Mouse (Mus musculus) adrenal gland, adult 8-10 months (tissue): Measurements from ENCODE around the gene Pfkfb3. TPM values are rescaled to one million over a fixed set of nuclear protein-coding genes. Genes with fewer than 3 reads are reported as not detected.
A peak's percentile ranks its signal among the peaks of the same experiment; 100 is the strongest.

Experiments
- DNase-seq: peaks from one replicate; pipeline ENCODE4 v3.0.0; 2022
- total RNA-seq, 4 experiments: library from RNA; stranded (reverse); gene quantifications; 2 replicates each; pipeline ENCODE4 v1.2.4; 2022

Pfkfb3 gene
- 100 to 1,000 TPM in 1 of 4 experiments, 10 to 100 TPM in 3; 62.7 to 118 (median 75.9) TPM for total RNA-seq

DNA sequence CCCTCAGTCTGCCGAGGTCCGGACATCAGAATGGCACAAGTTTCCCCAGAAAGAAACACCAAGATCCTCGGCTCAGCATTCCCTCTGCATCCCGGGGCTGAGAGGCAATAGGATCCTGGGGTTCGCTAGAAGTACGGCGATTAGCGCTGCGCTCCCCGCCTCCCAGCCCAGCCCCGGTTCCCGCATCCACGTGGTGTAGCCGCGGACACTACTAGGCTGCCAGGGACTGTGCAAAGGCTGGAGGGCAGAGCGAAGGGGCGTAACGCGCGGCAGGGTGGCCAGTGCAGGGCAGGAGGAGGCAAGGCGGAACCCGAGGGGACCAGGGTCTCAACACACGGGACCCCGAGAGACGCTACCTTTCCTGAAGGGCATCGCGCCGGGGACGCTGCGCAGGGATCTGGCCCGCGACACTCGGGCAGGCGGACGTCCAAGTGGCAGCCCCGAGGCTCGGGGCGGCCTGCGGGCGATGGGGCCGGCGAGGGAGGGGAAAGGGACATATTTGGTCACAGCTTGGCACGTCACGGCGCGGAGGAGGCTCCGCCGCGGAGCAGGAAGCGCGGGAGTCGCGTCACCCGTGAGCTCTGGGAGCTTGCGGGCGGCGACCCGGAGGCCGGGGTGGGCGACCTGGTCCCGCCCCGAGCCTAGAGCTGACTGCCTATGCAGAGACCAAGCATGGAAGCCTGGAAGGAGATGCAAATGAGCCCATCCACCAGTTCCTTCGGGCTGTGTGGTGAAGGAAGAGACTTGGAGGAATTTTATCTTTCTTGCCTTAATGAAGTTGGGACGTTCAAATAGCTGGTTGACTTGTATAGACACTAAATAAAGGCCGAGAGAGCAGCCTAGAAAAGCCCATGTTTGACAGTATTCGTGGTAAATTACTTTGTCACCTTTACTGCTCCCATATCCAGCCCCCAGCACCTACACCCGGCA lies at the start of gene Pfkfb3:
Gene Pfkfb3 (minus strand): TSS at position 607 of the 930 bp plus-strand sequence.
- peak; percentile 77 for DNase-seq

GRCm38 (mm10) chr2:11602506-11603489 lies 48.9 kb upstream of the Pfkfb3 start:
- peak; percentile 92 for DNase-seq

GRCm38 (mm10) chr2:11601795-11602194 lies 47.9 kb upstream of the Pfkfb3 start:
- no peak for DNase-seq

- no peak for DNase-seq
These were observed 44.0 kb upstream of the Pfkfb3 start for GRCm38 (mm10) chr2:11597906-11598305.

DNA sequence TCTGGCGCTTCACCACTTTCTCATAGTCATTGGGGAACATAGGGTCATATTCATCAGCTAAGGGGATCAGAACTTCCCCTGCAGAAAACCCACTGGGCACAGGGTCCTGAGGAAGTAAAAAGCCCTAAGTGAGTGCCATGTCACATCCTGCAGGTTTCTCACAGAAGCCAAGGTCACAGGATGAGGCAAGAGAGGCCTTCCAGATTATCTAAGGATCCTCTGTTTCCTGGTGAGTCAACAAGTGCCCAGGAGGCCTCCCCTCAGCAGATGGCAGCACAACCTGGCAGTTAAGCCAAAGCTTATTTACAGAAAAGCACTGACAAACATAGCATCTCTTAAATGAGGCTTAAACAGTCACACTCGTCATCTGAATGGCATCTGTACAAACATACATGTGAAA lies 42.8 kb upstream of the Pfkfb3 start:
- DNase-seq, result no peak

DNA sequence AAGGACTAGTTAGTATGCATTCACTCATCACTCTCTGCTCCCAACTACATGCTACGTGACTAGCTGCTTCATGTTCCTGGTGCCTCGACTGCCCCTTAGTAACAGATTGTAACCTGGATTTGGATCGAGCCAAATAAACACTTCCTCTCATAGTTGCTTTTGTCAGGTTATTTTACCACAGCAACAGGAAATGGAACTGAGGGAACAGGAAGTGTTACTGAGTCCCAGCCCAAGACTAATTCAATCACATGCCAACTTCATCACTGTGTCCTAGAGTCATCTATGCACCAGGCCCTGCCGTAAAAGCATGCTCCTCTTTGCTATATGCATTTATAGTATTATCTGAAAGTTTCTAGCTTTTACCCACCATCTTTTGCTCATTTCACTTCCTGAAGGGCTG lies 34.1 kb upstream of the Pfkfb3 start:
- DNase-seq, result no peak

GRCm38 (mm10) chr2:11579399-11579798 lies 25.5 kb upstream of the Pfkfb3 start:
- DNase-seq, result no peak

GRCm38 (mm10) chr2:11578187-11578586 lies 24.3 kb upstream of the Pfkfb3 start:
- no peak for DNase-seq

- DNase-seq, result no peak
These were observed 19.8 kb upstream of the Pfkfb3 start for GRCm38 (mm10) chr2:11573684-11574083.

DNA sequence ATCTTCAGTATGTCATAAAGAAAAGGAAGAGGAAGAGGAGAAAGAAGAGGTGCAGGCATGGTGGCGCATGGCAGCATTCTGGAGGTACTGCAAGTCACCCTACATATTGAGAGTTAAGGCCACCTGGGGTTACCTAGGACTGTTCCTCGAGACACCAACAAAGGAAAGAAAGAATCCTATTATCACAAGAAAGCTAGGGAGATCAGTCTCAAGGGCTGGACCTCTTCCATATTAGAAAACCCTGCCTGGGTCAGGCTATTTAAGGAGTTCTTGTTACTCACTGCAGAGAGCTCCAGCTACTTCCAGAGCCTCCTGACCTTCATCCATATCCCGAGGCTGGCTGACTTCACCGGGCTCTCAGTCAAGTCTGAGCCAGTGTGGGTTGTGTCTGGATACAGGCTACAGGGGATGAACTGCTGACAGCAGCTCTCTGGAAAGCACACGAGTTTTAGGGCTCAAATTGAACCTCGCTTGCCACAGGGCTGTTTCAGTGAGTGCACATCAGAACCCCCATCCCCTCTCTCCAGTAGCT lies 17.2 kb upstream of the Pfkfb3 start:
- peak; percentile 45 for DNase-seq

DNA sequence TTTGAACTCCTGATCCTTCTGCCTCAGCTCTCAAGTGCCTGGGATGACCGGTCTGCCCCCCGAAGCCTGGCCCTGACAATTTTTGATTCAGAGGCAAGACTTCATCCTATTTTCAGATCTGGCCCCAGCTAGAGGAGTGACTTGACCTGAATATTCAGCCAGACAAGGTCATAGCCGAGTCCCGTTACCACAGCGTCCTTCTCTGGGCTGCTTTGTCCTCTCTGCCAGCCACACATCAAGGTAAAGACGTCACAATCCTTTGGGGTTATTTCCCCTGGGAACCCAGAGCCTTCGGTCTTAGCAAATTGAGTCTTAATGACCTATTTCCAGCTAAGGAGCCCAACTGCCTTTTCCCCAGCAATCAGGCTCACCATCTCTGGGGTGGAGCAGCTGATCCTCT lies 14.6 kb upstream of the Pfkfb3 start:
- peak; percentile 78 for DNase-seq

- DNase-seq, result no peak
These were observed 14.0 kb upstream of the Pfkfb3 start for GRCm38 (mm10) chr2:11567781-11568362.

GRCm38 (mm10) chr2:11566898-11567297 lies 13.0 kb upstream of the Pfkfb3 start:
- no peak for DNase-seq

GRCm38 (mm10) chr2:11566241-11566640 lies 12.4 kb upstream of the Pfkfb3 start:
- DNase-seq, result no peak

DNA sequence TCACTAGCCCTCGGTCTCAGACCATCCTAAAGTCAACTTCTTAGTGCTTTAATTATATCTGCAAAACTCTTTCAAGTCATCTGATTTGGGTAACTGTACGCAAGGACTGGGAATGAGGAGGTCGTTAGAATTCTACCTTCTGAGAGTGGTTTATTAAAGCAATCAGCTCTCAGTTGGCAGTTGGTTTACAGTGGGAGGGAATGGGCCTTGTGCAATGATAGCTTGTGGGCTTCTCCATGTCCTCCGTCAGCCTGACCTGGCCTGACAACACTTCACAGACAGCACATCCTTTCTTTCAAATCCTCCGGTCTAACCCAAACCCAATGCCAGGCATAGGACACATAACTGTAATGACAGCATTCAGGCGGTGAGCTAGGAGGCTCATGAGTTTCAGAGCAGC lies 10.9 kb upstream of the Pfkfb3 start:
- DNase-seq, result no peak

DNA sequence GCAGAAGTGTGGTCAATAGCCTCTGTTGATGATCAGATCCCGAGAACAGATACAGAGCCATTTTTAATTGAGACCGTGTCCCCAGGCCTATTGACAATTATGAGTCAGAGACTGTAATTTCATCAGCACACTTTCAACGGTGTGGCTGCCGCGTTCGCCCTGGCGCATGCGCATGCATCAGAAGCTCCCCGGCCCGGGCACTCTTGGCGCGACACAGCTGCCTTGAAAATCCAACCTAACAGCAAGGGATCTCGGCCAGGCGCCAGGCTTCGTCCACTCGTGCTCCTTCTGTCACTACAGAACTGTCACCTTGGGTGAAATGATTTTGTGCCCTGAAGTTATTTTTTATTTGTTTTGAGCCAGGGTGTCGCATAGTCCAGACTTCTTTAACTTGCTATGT lies 9.4 kb upstream of the Pfkfb3 start:
- no peak for DNase-seq

- no peak for DNase-seq
These were observed 4.8 kb upstream of the Pfkfb3 start for GRCm38 (mm10) chr2:11558654-11559053.

DNA sequence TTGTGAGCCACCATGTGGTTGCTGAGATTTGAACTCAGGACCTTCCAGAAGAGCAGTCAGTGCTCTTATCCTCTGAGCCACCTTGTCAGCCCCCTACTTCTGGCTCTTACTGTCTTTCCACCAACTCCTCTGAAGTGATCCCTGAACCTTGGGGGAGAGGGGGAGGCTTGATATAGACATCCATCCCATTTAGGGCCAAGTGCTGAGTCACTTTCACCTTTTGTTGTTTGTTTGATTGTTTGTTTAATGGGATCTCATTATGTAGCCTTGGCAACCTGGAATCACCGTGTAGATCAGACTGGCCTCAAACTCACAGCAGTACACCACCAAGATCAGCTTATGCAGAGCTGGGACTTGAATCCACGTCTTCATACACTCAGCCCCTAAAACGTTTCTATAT lies 3.4 kb upstream of the Pfkfb3 start:
- no peak for DNase-seq

DNA sequence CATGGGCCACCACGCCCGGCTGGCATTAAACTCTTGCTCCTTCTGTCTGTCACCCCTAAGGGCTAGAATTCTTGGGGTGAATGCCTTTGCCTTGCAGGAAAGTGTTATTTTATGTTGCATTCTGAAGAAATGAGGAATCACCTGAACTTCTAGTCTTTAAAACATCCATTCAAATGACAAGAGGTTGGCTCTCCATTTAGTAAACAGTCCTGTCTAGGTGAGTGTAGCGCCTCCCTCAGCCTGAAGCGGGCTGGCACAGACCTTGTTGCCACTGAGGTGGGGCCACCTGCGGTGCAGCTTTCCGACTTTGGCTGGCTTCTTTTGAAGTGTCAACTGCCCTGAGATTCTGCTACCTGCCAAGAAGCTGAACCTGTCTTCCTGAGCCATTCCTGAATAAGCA lies 1.4 kb upstream of the Pfkfb3 start:
- DNase-seq, result no peak

GRCm38 (mm10) chr2:11552966-11553451 lies 868 bp downstream of the Pfkfb3 start:
- DNase-seq, result peak; percentile 58

- DNase-seq, result no peak
These were observed 1.5 kb downstream of the Pfkfb3 start for GRCm38 (mm10) chr2:11552297-11552821.

DNA sequence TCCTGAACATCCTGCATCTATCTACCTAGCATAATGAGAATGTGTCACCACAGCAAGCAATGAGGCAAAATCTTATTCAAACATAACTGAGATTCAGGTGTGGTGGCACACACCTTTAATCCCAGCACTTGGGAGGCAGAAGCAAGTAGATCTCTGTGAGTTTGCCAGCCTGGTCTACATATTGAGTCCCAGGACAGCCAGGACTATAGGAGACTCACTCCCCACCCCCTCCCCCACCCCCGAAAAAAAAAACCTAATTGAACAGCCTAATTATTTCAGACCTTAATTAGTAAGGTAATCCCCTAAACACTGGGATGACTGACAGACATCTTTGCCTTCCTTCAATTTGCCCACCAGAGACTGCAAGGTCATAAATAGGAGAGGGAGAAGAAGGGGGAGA lies 2.2 kb downstream of the Pfkfb3 start:
- no peak for DNase-seq
